Mouse (Mus musculus) stomach, embryonic 16.5 days (tissue): ENCODE measurements at regions not wholly inside any gene's neighbourhood (a gene's known extent, or its start where the extent isn't known, plus 50 kb on each side); places are given as distances from the start of the nearest gene placed in this dataset.

Experiments used
- ATAC-seq: fragments of 200-750 bp; cut with Nextera tagmentation; 2 replicates; pipeline ENCODE4 v1.8.0; 2017; ENCODE audit warnings: moderate number of reproducible peaks, moderate TSS enrichment; ENCODE audit not compliant: insufficient read depth, low FRiP score
- H3K27ac ChIP-seq: fragments of 300-500 bp; sonication (generic); 2 replicates; pipeline ENCODE4 v1.5.1; 2014; ENCODE audit warnings: low read length
- H3K27me3 ChIP-seq: fragments of 300-500 bp; sonication (generic); 2 replicates; pipeline ENCODE4 v1.6.1; 2014; ENCODE audit warnings: low read length, control low read depth, mixed read lengths; ENCODE audit not compliant: control insufficient read depth, insufficient read depth
- H3K36me3 ChIP-seq: fragments of 300-500 bp; sonication (generic); 2 replicates; pipeline ENCODE4 v1.6.1; 2014; ENCODE audit warnings: low read length; ENCODE audit not compliant: control insufficient read depth, insufficient read depth
- H3K4me1 ChIP-seq: fragments of 300-500 bp; sonication (generic); 2 replicates; pipeline ENCODE4 v1.6.1; 2014; ENCODE audit warnings: low read length, control low read depth, mixed read lengths; ENCODE audit not compliant: control insufficient read depth, insufficient read depth
- H3K4me2 ChIP-seq: fragments of 300-500 bp; sonication (generic); 2 replicates; pipeline ENCODE4 v1.6.1; 2014; ENCODE audit warnings: low read depth, low read length, mixed read lengths
- H3K4me3 ChIP-seq: fragments of 300-500 bp; sonication (generic); replicated peaks from 2 replicates; pipeline ENCODE4 v1.5.1; 2014; ENCODE audit warnings: mild to moderate bottlenecking, low read length
- H3K9ac ChIP-seq: fragments of 300-500 bp; sonication (generic); 2 replicates; pipeline ENCODE4 v1.6.1; 2014; ENCODE audit warnings: low read length
- H3K9me3 ChIP-seq: fragments of 300-500 bp; sonication (generic); replicated peaks from 2 replicates; pipeline ENCODE4 v1.6.1; 2016; ENCODE audit warnings: low read length, control low read depth; ENCODE audit not compliant: control insufficient read depth
- WGBS: fragments of 180-500 bp; shearing (Covaris S2); extraction: QIAGEN DNeasy Blood & Tissue Kit; methylation state at CpG from one replicate; pipeline ENCODE4 v1.1.7; 2014; 5-methylcytosine and 5-hydroxymethylcytosine counted together

DNA sequence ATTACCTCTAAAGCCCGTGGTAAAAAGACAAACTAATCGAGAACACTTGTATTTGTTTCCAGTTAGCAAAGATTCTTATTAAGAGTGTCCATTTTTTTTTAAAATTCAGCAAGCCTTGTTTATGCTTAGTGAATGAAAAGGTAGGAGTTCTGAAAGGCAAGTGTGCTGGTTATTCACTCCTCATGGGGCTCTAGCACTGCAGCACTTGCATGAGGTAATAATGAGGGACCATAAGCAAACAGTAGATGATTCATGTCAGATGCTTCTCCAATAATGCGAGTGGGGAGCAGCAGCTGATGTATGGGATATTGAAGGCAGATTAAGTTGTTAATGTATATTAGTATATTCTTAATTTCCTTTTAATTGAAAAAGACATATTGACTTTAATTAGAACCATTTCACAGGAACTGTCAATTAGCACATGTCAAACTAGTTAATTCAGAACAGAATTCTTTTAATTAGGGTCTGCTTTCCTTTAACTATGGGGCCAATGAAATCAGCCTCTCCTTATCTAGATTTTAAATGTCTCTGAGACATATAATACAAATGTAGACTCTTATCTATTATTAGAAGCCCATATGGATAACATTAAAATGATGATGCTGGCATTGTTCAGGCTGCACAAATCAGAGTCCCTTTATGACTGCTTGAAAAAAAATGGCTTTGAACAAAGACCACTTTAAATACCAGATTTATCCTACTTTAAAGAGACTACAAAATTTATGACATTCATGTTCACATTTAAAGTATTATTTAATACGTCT, 125.1 kb upstream of the Nr2f1 start:
- Histone ChIP-seq H3K27ac (no peak overlapping the region), H3K4me2 (no peak overlapping the region), H3K4me1 (no peaks in the 10 kb centered on the region), H3K4me3 (no peak overlapping the region), H3K27me3 (no peaks in the 10 kb centered on the region), H3K9me3 (no peaks in the 10 kb centered on the region), H3K36me3 (no peaks in the 10 kb centered on the region), H3K9ac (no peak overlapping the region)
- ATAC-seq = no peak
- 66% methylated on average over 4 of the region's 4 CpGs for WGBS

DNA sequence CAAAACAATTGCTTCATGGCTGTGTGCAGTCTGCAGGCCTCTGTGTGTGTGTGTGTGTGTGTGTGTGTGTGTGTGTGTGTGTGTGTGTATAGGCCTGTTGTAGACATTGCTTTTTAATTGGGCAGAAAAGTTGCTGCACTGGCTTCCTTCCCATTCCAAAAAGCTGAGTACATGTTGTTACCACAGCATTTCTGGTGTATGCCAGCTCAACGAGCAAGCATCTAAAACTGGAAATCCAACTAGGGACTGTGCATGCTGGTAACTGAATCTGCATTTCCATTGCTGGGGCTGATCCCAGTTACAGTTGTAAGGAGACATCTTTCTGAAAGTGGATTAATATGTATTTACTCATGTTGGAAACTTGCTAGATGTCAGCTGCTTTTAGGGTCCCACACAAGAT, 123.6 kb upstream of the Nr2f1 start:
- no peak for ATAC-seq
- H3K36me3 ChIP-seq = no peaks in the 10 kb centered on the region

DNA sequence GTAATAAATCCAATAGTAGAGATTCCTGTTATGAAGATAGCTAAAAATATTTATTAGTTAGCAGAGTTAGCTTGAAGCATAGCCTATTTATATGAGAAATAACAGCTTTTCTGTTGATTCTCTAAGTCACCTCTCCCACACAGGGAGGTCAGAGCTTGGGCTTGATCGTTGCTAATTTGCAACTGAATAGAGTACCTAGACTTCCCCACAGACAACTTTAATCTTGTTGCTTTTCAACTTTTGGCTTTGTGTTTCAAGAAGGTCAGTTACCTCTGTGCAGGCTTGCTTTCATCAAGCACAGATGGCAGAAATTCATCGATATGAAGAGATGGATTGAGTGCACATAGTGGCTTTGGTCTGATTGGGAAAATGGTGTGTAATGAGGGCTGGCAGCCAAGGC, 118.9 kb upstream of the Nr2f1 start:
- H3K27me3 ChIP-seq = no peaks in the 10 kb centered on the region
- H3K4me3 ChIP-seq = no peak overlapping the region
- no peaks in the 10 kb centered on the region for H3K36me3 ChIP-seq
- H3K4me1 ChIP-seq = no peaks in the 10 kb centered on the region
- H3K9ac ChIP-seq = no peak overlapping the region
- no peaks in the 10 kb centered on the region for H3K9me3 ChIP-seq
- H3K4me2 ChIP-seq = no peak overlapping the region
- no peak overlapping the region for H3K27ac ChIP-seq
- ATAC-seq = no peak
- 86% methylated on average over 2 of the region's 2 CpGs for WGBS

More for the DNA sequence above, 123.6 kb upstream of the Nr2f1 start:
- Histone ChIP-seq H3K4me1 (no peaks in the 10 kb centered on the region), H3K4me3 (no peak overlapping the region), H3K4me2 (no peak overlapping the region), H3K9me3 (no peaks in the 10 kb centered on the region), H3K27me3 (no peaks in the 10 kb centered on the region), H3K9ac (no peak overlapping the region), H3K27ac (no peak overlapping the region)
- 73% methylated on average over 1 of the region's 1 CpGs for WGBS

- Histone ChIP-seq H3K27me3 (no peaks in the 10 kb centered on the region), H3K4me1 (no peaks in the 10 kb centered on the region), H3K4me2 (no peak overlapping the region), H3K4me3 (no peak overlapping the region), H3K27ac (no peak overlapping the region), H3K36me3 (no peaks in the 10 kb centered on the region), H3K9ac (no peak overlapping the region), H3K9me3 (no peaks in the 10 kb centered on the region)
- WGBS = 20% methylated on average over 3 of the region's 3 CpGs
- ATAC-seq = no peak
Observed at GRCm38 (mm10) chr13:78310837-78311236, 111.3 kb upstream of the Nr2f1 start.
